Mouse (Mus musculus) activated CD4-positive, CD25-positive, alpha-beta regulatory T cell, adult 9 weeks (primary cell): ENCODE data around the gene Mrgpra3. TPM values are rescaled to one million over a fixed set of nuclear protein-coding genes. Genes with fewer than 3 reads are reported as not detected.

Experiments
- polyA plus RNA-seq: library from polyadenylated mRNA; unstranded; fragments of 100-300 nt; shearing (Covaris generic); gene quantifications from one replicate; pipeline ENCODE4 v1.2.1, GENCODE M21; 2017

The Mrgpra3 gene
- polyA plus RNA-seq: not detected

DNA sequence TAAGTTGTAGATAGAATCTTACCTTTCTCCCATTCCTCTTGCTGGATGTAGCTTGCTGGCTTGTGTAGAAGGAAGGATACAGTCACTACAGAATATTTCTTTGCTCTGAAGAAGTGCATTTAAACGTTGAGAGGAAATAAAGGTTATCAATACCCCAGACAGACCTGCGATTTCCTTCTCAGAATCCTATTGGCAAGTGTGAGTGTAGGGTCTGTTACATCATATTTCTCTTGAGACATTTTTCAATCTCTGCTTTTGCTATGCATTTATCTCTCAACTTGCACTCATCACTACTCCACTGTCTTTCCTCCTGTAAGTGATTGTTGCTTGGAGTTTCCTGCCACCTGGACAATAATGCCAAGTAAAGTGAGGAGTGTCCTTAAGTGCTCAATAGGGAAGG, at the start of gene Mrgpra3:
Gene Mrgpra3 (minus strand): TSS at position 101 of the 400 bp plus-strand sequence.

Other genes with a start within 250 kb of the Mrgpra3 start
- gene Mrgpra1, start 247.1 kb downstream of the Mrgpra3 start, polyA plus RNA-seq: not detected
- not detected for gene Mrgpra2a, start 149.2 kb downstream of the Mrgpra3 start, polyA plus RNA-seq
- not detected for gene Mrgpra2b, start 72.5 kb downstream of the Mrgpra3 start, polyA plus RNA-seq